Mouse (Mus musculus) A20 (cell line): ENCODE results near the gene Mtmr10.

Experiments used
- DNase-seq: peaks from one replicate; pipeline ENCODE4 v3.0.0-alpha.2; 2011; ENCODE audit warnings: low read depth, low spot score

The Mtmr10 gene

DNA sequence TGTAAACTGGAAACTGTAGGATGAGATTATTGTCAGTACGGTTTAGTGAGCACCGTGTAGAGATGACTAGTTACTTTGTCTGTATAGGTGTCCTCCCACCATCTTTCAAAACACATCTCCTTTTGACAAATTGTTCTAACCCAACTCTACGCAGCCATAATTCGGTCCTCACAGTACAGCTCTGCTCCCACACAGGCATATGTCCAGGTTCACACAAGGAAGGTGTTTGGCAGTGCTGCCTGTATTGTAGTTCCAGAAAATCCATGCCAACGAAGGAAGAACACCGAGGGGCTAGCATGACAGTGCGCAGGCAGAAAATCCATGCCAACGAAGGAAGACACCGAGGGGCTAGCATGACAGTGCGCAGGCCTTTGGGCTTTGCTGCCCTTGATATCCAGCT, 4.3 kb downstream of the Mtmr10 start:
- DNase-seq, result no peak

DNA sequence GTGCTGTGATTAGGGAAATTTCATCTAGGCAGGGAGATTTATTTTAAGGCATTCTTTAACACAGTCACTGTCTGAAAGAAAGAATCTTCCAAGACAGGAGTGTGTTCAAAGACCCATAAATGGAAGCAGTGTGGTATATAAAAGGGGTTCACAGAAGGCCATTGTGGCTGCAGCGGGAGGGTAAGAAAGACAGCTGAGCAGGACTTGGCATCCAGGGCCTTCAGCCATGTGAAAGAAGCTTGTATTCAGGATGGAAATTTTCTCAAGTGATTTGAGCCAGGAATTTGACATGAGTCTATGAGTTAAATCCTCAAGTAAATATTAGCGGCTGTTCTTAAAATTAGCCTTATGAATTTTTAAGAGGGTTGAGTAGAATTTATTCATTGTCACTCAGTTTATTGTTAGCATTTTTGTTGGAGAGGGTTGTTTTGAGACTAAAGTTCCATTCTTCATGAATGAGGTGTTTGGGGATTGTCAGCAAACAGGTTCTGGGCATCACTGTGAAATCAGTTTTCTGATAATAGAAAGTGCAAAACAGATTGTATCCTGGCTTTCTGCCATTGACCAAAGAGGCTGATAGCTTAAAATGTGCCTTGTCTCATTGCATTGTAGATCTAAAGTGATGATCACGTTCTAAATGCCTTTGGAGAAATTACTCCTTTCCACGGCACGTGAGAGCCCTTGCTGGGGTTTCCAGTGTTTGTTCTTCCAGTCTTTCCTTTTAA, 9.0 kb downstream of the Mtmr10 start:
- no peak for DNase-seq

DNA sequence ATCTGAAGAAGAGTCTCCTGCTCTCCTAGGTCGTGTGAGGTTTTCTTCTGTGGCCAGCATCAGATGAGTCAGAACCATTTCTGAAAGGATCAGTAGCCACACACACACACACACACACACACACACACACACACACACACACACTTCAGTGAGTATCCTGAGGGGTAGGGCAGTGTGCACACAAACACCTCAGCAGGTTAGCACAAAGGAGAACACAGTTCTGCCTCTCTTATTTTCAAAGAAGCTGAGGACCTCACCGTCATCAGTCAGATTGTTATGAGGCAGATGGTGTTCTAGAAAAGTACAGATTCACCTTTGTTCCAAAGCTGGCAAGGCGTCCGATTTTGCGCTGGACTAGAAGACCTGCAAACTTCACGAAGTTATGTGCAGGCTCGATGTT, 22.8 kb downstream of the Mtmr10 start:
- no peak for DNase-seq

DNA sequence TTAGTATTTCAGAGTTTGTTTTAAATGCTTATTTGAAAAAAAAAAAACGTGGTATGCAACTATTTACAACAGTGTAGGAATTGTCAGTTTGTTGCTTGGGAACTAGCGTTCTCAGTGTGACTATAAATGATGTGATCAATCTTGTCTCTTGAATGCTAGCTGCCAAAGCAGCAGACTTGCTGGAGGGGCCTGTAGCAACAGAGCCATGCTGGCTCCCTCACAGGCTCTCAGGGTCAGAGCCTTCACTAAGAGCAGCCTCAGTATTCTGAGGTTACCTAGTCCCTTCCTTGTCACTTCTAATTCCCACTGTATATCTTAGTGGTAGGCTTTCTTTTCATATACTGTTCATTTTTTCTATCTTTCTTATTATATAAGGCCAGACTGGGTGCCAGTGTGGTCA, 23.3 kb downstream of the Mtmr10 start:
- DNase-seq, result no peak

DNA sequence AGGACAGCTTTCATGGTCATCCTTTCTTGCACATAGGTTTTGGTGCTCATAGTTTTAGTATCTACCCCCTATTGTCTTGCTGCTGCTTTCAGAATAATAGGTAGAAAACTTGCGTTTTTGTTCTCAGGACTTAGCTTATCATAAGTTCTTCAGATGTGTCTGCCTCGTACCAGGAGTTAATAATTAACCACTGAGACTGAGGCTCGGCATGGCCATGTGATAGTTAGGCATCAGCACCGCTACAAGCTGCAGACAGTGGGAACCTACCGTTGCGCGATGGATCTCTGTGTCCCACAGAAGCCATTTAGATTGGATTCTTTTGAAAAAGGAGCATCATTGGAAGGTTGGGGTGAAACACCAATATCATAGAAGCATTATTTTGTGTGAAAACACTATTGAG, 25.4 kb downstream of the Mtmr10 start:
- DNase-seq, result no peak

DNA sequence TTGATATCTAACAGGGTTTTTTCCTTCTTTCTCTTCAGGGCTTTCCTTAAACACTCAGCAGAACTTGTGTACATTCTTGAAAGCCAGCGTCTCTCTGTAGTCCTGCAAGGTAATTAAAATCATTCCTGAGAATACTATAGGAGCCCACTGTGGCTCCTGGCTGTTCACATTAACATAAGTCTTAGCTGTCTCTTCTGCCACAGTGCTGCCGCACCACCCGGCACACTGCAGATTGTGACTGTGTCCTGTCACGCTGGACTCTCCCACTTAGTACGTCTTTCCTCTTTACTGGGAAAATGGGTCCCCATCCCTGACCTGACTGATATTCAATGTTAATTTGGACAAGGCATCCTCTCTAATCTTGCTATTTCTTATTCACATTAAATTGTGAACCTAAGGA, 33.7 kb downstream of the Mtmr10 start:
- DNase-seq, result no peak

DNA sequence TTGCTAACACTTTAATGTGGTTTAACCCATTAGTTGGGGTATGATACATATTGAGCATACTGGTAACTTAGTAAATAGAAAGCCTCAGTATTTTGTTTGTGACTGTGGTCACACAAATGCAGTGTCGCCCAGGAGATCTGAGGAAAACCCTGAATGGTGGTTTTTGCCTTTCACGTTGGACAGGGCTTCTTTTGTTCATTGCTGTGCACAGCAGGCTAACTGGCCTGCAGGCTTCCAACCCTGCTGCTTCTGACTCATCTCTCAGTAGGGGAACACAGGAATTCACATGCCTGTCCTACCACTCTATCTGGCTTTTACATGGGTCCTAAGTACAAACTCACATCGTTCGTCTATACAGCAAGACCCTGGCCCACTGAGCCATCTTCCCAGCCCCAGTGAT, 34.2 kb downstream of the Mtmr10 start:
- no peak for DNase-seq

DNA sequence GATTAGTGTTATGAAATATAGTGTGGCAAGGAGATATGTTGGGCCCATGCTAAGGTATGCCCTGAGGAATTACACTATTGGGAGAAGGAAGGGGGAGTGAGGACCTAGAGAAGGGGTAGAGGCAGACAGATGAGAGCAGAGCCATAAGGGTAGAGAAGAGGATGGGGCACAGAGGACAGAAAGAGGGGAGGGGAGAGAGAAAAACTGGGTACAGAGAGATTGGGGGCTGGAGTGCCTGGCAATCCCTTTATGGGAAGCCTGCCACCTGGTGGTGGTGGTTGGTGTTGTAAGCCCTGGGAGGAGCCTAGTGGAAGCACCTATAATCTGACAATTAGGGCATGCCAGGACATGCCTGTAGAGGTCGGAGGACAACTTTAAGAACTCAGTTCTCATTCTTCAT, 39.4 kb downstream of the Mtmr10 start:
- DNase-seq, result peak; percentile 84

DNA sequence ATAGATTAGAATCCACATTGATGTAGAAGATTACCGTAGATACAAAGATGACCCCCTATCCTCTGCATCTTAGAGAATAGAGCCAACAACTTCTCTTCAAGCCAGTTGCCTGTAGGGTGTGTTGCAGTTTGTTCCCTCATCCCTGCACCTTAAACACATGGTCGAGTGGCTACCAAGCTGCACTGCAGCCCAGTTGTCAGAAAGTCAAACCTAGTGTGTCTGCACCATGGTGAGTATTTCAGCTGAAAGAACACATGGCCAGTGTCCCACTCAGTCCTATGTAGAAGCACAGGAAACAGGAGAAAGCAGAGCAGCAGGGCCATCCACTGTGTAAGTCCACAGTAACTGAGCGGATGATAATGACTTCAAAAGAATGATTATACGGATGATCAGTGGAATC, 40.0 kb downstream of the Mtmr10 start:
- DNase-seq, result no peak

DNA sequence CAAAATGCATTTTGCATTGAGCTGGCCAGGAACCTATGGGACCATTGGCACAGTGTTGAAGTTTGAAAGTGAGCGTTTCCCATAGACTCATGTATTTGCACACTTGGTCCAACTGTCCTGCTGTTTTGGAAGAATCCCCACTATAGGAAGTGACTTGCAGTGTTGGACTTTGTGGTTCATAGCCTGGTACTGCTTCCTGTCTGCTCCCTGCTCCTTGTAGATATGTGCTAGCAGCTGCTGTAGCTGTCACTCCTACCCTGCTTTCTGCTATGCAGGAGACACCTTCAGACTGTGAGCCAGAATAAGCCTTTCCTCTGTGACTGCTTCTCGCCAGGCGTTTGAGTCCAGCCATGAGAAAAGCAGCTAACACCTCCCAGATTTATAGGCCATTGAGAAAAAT, 43.9 kb downstream of the Mtmr10 start:
- no peak for DNase-seq

DNA sequence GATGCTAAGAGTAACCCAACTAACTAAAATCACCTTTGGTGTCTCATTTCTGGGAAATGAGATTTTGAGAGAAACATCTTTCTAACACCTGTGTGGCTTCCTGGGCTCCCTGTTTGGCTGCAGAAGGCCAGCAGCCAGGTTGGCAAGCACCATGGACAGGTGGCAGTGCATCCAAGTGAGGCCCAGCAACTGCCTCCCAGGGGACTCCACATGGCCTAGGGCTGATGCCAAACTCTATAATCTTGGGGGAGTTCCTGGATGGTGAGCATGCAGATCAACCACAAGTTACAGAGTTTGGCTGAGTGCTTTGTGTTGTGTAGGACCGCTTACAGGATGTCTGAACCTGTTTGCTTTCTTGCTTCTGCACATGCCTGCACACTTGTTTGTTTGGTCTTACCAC, 45.2 kb downstream of the Mtmr10 start:
- no peak for DNase-seq

DNA sequence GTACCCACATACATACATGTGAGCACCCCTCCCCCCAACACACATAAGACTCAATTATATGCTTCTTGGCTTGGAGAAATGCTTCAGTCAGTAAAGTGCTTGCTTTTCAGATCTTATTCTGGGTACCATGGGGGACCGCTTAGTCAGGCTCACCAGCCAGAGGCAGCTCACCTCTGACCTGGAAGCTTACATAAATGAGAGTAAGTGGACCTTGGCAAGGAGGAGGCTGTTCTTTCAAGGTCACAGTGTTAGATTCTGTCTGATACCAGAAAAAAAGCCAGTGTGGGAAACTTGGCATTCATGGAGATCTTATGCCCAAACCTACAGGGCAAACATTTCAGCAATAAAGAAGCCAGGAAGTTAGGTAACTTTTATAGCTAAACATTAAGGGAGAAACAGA, 60.4 kb downstream of the Mtmr10 start:
- DNase-seq, result no peak

DNA sequence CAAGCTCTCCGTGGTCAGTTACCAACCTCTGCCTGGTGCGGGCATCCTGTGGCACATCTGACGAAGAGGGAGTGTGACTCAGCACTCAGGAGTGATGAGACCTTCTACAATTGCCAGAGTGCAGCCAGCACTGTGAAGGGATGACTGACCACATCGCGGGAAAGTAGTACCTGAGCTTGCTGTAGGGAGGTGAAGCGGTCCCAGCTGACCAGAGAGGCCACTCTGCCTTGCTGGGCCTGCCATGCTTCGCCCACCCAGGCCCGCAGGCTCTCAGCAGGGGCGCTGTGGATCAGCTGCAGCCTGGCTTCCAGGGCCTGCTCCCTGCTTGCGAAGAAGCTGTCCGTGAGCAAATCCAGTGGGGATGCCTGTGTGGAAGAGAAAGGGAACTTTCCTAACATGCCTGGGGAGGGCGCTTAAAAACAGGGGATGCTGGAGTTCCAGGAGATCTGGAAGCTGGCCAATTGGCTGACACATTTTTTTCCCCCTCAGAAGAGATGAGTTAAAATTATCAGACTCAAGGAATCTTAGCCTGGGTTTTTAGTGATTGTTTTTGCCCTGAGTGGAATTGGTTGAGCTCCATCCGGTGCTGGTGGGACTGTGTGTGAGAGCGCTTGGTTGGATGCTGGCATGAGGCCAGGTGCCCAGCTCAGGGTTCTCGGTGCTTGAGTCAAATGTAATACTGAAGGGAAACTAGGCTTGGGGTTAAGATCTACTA, 61.9 kb downstream of the Mtmr10 start:
- no peak for DNase-seq

DNA sequence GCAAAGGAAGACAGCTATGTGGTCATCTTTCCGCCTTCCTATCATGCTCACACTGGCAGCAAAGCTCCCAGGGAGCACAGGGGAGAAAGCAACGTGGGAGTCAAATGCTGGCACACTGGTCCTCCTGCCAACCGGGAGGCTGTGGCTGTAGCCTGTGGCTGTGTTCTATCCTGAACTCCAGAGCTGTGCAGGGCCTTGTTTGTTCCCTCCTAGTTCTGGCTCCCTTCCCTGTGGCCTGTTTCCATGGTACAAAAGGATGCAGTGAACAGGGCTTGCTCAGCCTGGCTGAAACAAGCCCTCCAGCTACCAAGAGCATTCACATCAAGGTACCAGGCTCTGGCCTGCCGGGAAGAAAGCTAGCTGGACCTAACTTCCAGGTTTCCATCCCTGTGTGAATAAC, 63.6 kb downstream of the Mtmr10 start:
- no peak for DNase-seq

DNA sequence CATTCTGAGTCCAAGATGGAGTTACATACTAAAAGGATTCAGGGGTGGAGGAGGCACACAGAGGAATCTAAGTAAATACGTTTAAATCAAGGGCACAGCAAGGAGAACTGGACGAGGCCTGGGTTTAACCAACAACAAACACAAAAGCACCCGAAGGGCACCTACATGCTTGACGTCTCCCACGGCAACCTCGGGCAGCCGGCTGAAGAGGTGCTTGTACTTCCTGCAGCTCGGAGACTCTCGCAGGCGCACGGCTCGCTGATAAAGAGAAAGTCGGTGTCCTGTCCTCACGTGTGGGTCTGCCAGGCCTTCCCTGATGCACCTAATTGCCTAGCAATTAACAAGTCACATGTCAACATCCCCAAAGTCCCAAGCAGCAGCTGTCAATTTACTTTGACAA, 66.8 kb downstream of the Mtmr10 start:
- DNase-seq, result no peak

DNA sequence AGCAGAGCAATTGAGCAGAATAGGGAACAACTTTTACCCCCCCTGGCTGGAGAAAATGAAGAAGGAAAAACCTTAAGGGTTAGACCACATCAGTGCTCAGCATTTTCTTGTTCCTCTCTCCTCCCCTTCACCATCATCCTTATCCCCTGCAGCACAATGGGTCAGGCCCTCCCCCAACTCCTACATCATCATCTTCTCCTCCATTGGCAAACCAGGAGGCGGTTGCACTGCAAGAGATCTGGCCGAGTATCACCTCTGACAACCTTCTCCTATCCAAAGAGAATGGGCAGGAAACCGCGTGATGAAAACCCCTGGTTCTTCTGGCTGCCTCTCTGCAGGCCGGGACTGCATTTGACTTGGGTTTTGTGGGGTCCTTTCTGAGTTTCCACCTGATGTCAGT, 69.2 kb downstream of the Mtmr10 start:
- DNase-seq, result no peak

DNA sequence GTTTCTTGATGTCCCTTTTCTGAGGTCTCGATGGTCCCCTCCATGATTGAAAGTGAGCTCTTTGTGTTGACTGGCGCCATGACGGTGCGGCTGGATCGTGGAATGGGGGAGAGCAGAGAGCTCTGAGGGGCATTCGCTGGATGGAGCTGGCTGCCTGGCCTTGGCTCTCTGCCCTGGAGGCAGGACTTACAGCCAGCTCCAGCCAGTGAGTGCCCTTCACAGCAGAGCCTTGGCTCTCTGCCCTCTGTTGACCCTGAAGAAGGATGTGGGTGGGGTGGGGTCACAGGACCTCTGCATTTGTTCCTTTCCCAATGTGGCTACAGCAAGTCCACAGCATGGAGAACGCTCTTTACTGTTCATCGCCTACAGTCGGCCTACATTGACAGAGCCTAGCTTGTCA, 70.0 kb downstream of the Mtmr10 start:
- DNase-seq, result no peak

DNA sequence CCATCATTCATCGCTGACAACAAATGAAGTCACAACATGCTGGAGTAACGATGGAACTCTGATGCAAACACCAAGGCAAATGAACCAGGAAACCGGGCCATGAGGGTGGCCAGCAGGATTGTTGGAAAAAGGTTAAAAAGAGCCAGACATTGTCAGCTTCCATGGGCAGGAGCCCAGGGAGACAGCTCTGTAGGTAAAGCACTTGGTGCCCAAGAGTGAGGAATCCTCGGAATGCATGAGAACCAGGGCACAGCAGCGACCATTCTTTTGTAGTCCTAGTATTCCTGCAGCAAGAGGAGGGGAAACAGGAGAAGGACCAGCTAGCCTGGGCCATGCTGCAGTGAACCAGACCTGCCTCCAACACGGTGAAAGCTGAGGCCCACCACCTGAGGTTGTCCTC, 71.2 kb downstream of the Mtmr10 start:
- DNase-seq, result no peak

DNA sequence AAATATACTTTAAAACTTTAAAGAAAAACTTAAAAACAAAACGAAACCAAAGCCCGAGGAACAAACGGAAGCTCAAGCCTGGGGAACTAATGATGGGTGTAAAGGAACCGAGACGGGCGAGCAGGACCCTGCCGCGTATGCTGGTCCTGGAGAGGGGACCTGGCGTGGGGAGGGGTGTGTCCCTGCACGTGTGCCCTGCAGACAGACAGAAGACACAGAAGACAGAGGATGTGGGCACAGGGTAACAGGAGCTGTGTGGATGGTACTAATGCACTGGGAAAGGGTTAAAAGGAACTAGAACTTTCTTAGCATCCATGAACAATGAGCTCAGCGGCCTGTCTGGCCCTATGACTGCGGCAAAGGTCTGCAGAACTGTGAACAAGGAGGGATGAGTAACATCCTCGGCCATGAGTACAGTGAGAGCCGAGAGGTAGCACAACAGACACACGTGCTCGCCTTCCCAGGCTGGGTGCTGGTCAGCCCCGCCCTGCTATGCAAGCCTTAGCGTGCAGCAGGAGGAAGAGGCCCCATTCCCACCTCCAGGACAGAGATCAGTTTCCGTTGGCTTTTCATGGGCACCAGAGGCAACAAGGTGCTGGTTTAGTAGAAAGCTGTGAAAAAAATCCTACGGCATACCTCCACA, 72.6 kb downstream of the Mtmr10 start:
- no peak for DNase-seq

DNA sequence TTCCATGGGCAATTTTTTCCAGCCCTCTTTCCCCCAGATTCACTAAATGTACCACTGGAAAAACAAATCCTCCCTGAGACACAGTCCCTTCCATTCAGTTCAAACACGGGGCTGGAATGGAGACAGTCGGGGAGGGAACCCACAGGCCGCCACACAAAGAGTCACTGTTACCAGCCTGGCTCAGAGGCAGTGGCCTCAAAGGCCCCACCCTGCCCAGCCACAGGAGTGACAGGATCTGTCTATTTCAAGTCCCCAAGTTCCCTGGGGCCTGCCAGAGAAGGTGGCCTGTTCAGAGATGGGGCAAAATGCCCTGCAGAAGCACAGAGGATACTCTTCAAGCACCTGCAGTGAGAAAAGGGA, 73.1 kb downstream of the Mtmr10 start:
- no peak for DNase-seq

DNA sequence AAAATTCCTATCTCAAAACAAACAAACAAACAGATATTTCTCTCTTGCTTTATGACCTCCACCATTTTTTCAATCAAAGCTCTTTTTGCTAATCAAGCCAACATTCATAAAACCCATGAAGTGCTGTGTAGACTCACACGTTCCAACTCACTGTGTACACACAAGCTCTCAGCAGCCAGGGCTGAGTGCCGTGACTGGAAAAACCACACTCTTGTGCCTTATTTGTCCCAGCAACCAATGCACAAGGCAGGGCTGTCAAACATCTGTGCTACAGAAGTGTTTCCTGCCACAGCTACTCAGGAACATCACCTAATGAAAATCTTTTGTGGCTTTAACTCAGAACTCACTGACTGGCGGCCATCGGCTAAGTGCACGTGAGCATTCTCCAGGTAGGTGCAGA, 78.4 kb downstream of the Mtmr10 start:
- no peak for DNase-seq

DNA sequence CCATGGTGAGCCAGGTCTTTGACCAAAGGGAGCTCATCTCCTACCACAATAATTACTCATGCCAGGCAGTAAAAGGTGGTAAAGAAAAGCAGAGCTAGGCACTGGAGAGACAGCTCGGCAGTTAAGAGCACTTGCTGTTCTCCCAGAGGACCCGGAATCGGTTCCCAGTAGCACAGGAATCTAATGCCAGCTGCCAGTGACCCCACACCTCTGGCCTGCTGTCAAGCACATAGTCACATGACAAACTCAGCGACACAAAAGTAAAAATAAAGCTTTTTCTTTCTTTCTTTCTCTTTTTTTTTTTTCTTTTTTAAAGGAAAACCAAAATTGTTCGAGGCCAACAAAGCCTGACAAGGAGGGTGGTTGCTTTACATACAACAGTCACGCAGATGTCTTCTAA, 82.4 kb downstream of the Mtmr10 start:
- no peak for DNase-seq
